Mouse (Mus musculus) layer of hippocampus, postnatal 10 days (tissue): Measurements from ENCODE around the gene Dnm3. TPM values are rescaled to one million over a fixed set of nuclear protein-coding genes. Genes with fewer than 3 reads are reported as not detected.
A peak's percentile ranks its signal among the peaks of the same experiment; 100 is the strongest.

Source experiments
- DNase-seq, 2 experiments: peaks; one replicate each; pipeline ENCODE4 v3.0.0; 2021; ENCODE audit warnings: low spot score in 2 of 2
- total RNA-seq, 2 experiments: library from RNA; stranded (reverse); gene quantifications; 2 replicates each; pipeline ENCODE4 v1.2.3; 2021

The Dnm3 gene
- total RNA-seq, 2 experiments from 2014 or later, result 65.9 to 73.9 TPM

DNA sequence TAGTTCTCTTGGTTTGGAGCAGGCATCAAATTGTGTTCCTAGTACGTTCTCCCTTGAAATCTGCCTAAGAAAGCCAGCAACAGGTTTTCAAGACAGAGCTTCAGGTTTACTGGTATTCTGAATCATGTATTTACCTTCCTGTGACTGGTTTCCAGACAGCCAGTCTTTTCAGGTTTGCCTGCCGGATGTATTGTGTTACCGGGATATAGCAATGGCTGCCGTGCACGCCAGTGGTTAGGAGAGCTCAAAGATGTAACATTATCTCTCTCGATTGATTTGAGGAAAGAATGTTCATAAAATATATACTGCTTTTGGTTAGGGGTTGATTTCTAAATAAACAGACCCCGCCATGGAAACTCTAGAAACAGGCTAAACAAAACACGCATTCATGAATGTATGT, 264.8 kb downstream of the Dnm3 start:
- DNase-seq, result no peak

DNA sequence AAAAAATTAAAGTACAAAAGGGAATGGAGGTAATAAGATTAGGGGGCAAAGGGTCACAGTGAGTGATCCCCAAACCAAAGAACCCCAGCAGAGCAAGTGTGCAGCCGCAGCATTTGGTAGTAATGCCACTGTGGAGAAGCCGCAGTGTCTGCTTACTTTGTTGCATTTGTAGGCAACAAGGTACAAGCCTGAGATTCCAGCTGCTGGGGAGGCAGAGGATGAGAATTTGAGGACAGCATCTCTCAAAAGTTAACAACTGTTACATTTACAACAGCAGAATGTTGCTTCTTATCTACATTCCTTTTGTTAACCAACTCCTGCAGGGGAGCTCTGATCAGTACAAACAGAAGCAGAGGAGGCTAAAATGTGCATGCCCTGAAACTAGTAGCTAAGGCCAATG, 267.3 kb downstream of the Dnm3 start:
- no peak for DNase-seq

- no peak for DNase-seq
Observed at GRCm38 (mm10) chr1:162209487-162210149, 268.2 kb downstream of the Dnm3 start.

- DNase-seq, result no peak
Observed at GRCm38 (mm10) chr1:162209010-162209409, 268.8 kb downstream of the Dnm3 start.

GRCm38 (mm10) chr1:162207708-162208043, 270.2 kb downstream of the Dnm3 start:
- no peak for DNase-seq

- peak in 1 of 2 experiments; percentile 14 for DNase-seq
Observed at GRCm38 (mm10) chr1:162206998-162207707, 270.7 kb downstream of the Dnm3 start.

DNA sequence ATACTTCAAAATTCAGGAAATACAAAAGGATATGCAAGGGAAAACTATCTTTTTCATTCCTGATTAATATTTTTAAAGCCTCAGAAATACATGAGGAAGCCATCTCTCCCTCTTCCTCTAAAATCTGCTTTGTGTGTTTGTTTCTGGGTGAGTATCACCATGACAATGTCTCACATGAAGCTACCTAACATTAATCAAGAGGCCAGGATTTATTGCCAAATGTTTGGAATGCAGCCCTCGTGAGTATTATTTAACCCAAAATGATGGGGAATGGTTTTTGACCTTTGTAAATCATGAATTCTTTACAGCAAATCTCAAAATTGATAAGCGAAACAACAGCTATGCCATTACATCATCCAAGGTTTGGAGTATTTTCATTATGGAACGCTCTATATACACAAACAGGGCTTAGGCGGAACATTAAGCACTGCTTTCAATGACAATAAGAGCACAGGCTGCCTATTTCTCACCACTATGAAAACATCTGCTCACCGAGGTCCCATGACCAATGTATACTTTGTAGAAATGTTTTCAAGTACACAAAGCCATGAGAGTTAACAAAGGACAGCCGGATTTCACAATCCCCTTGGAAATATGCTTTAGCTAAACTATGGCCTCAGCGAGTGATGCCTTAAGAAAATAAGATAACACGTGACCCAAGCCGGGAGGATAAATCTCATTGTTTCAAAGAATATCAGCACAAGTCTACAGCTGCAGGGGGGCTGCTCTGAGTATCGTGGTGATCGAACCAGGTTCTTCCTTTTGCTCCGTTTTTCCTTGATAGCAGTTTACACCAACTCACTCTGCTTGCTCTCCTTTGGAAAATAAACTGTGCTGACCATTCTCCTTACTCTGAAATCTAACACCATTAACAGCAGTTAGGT, 275.1 kb downstream of the Dnm3 start:
- no peak for DNase-seq

- DNase-seq, result no peak
Observed at GRCm38 (mm10) chr1:162200446-162200845, 277.4 kb downstream of the Dnm3 start.

GRCm38 (mm10) chr1:162196812-162197680, 280.8 kb downstream of the Dnm3 start:
- no peak for DNase-seq

GRCm38 (mm10) chr1:162188744-162189143, 289.1 kb downstream of the Dnm3 start:
- no peak for DNase-seq

DNA sequence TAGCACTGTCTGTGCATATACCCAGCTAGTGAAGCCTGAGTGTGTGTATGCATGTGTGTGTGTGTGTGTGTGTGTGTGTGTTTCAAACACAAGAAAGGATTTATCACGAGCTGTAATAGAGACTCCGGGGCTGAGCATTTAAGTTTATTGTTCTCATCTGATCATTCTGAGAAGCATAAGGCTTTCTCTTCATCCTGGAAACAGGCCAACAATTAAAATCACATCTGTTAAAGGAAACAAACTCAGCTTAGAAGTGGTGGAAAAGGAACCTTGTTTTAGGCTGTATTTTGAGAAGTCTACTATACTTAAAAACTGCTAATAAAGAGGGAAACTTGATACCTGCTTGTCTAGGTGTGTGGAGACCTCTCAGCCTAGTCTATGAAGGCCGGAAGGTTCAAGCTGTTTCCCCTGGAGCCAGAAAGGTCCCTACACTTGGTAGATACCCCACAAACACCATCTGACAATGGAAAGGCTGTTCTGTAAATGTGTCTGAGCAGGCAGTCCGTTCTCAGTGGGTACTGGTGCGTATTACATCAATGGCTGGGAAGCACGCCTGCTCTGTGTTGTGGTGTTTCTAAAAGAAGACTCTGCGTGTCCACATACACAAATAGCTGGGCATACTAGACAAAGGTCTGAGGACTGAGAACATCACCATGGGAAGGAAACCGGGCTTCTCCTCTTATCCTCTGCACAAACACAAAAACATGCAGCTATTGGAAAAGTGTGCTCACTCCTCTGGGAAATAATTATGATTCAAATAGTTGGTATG, 290.3 kb downstream of the Dnm3 start:
- DNase-seq, result no peak

DNA sequence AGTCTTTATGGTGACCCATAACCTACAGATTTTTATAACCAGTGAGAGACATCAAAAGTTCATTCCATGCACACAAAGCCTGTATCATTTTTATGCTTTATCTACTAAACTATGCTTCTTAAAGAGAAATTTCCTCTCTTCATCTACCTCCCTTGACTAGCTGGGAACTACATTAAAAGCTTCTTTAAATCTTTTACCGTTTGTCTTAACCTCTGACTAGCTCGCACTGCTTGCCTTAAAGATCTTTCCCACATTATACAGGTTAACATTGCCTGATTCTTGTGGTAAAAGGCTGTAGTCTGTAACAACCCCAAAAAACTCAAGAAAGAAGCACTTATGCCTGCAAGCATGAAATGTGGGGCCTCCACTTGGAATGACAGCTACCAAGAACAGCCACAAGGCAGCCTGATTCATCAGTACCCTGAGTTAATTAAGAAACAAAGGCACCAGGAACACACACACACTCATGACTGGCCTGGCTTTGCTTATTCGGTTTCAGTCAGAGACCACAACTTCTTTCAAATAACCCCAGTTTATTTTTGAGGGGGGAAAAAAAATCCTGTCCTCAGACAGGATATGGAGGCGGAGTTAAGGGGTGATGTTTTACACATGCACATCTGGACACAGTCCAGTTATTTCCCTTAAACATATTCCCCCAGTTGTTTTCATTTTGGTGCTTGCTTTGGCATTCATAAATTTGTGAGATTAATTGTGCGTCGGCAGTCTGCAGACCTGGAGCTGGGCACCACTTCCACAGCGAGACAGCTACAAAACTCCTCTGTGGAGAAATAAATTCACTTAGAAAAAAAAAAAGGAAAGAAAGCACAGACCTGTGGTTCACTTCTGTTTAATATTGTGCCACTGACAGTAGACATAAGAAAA, 291.1 kb downstream of the Dnm3 start:
- no peak for DNase-seq

GRCm38 (mm10) chr1:162184003-162184748, 293.7 kb downstream of the Dnm3 start:
- no peak for DNase-seq

- no peak for DNase-seq
Observed at GRCm38 (mm10) chr1:162183438-162183837, 294.4 kb downstream of the Dnm3 start.

GRCm38 (mm10) chr1:162181187-162181975, 296.5 kb downstream of the Dnm3 start:
- no peak for DNase-seq

DNA sequence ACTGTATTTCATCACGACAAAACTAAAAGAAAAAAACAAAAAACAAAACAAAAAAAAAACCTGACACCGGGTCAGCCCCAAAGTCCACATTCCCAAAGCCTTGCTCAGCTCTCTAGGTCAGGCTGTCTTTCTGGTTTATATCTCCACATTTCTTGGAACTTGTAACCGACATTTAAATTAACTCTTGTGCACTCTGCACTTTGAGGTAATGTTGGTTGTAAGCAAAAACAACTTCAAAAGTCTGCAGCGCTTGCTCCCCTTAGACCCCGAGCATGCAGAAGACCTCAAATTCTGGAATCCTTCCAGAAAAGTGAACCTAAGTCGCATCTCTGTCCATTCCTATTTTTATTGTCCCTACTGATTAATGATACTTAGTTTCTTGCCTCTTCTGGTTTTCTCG, 297.4 kb downstream of the Dnm3 start:
- no peak for DNase-seq

GRCm38 (mm10) chr1:162179401-162179800, 298.4 kb downstream of the Dnm3 start:
- no peak for DNase-seq

GRCm38 (mm10) chr1:162172806-162173205, 305.0 kb downstream of the Dnm3 start:
- DNase-seq, result no peak
